Mouse (Mus musculus): Measurements from ENCODE around the gene Mob3a. TPM values are rescaled to one million over a fixed set of nuclear protein-coding genes. Genes with fewer than 3 reads are reported as not detected.

The Mob3a gene
- 43.9 and 45.3 TPM in 2 replicates for polyA plus RNA-seq (2016; fragmentation: Nextera tagmentation; extraction: Ambion mirVana)

- Histone ChIP-seq H3K27me3 (replicated peaks) (no peaks in the 10 kb centered on the region), H3K4me2 (peak within 1 kb of the TSS; percentile 96), H3K4me1 (peaks cover 77% of the 10 kb centered on the region), H3K4me3 (peak within 1 kb of the TSS; percentile 65), H3K36me3 (peaks cover 37% of the 10 kb centered on the region), H3K27ac (peak within 1 kb of the TSS; percentile 97), H3K9me3 (replicated peaks) (no peaks in the 10 kb centered on the region), H3K9ac (peak within 1 kb of the TSS; percentile 77)
- WGBS (ENCODE audit: insufficient replicate concordance): under 1% methylated on average over 59 of the region's 59 CpGs
- ATAC-seq: peak; percentile 83
Measured at GRCm38 (mm10) chr10:80701721-80702535, at the start of gene Mob3a, which contains the start of gene Izumo4. Gene Mob3a, minus strand, starts transcription at chr10:80701977. Gene Izumo4, plus strand, starts transcription at chr10:80702184.

- peak overlapping the region; percentile 72 for H3K4me2 ChIP-seq
- peak overlapping the region; percentile 35 for H3K4me3 ChIP-seq
- H3K9me3 ChIP-seq (replicated peaks): no peaks in the 10 kb centered on the region
- H3K4me1 ChIP-seq: peaks cover 38% of the 10 kb centered on the region
- no peaks in the 10 kb centered on the region for H3K36me3 ChIP-seq
- peak overlapping the region; percentile 57 for H3K9ac ChIP-seq
- no peak for ATAC-seq
- H3K27ac ChIP-seq: peak overlapping the region; percentile 66
- WGBS (ENCODE audit: insufficient replicate concordance): 2% methylated on average over 16 of the region's 16 CpGs
- H3K27me3 ChIP-seq (replicated peaks): 0 out of 2 replicates have a peak, but pooled peaks cover 6% of the 10 kb centered on the region
Measured at GRCm38 (mm10) chr10:80751188-80751832, 49.5 kb upstream of the Mob3a start.

- H3K4me1 ChIP-seq: peaks cover 39% of the 10 kb centered on the region
- H3K36me3 ChIP-seq: no peaks in the 10 kb centered on the region
- WGBS (ENCODE audit: insufficient replicate concordance): 8% methylated on average over 6 of the region's 6 CpGs
- no peak for ATAC-seq
- H3K9ac ChIP-seq: no peak overlapping the region
- H3K9me3 ChIP-seq (replicated peaks): no peaks in the 10 kb centered on the region
- no peak overlapping the region for H3K4me3 ChIP-seq
- H3K27ac ChIP-seq: no peak overlapping the region
- 0 out of 2 replicates have a peak, but pooled peaks cover 6% of the 10 kb centered on the region for H3K27me3 ChIP-seq (replicated peaks)
- no peak overlapping the region for H3K4me2 ChIP-seq
Measured at GRCm38 (mm10) chr10:80748609-80749008, 46.8 kb upstream of the Mob3a start.

DNA sequence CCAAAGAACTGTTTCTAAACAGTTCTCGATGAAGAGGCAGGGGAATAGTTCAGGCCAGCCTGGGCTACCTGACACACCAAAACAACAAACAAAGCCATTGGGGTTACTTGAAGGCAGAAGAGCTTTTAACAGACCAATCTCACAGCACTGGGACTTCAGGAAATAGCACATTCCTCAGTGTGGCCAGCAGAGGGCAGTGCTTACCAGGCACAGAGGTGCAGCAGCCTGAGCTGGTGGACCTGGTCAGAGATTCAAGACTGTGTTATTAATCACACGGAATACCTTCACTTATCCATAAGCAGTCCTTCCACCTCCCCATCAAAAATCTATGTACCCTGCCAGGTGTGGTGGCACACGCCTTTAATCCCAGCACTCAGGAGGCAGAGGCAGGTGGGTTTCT is 45.6 kb upstream of the Mob3a start:
- Histone ChIP-seq H3K9me3 (replicated peaks) (no peaks in the 10 kb centered on the region), H3K36me3 (no peaks in the 10 kb centered on the region), H3K27me3 (replicated peaks) (0 out of 2 replicates have a peak, but pooled peaks cover 6% of the 10 kb centered on the region), H3K27ac (no peak overlapping the region), H3K4me2 (no peak overlapping the region), H3K9ac (no peak overlapping the region), H3K4me1 (peaks cover 43% of the 10 kb centered on the region), H3K4me3 (no peak overlapping the region)
- 6% methylated on average over 3 of the region's 3 CpGs for WGBS (ENCODE audit: insufficient replicate concordance)
- no peak for ATAC-seq

DNA sequence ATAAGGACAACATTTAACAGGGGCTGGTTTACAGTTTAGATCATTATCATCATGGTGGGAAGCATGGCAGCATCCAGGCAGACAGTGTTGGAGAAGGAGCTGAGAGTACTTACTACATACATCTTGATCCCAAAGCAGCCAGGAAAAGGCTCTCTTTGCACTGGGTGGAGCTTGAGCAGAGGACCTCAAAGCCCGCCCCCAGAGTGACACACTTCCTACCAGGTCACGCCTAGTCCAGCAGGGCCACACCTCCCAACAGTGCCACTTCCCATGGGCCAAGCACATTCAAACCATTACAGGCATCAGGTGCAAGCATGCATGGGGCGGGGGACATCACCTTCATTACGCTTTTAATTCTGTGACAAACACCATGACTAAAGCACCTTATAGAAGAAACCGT is 42.5 kb upstream of the Mob3a start:
- peak overlapping the region; percentile 25; the same call in 1 of the 2 replicates for H3K4me2 ChIP-seq
- 0 out of 2 replicates have a peak, but pooled peaks cover 6% of the 10 kb centered on the region for H3K36me3 ChIP-seq
- H3K27me3 ChIP-seq (replicated peaks): 0 out of 2 replicates have a peak, but pooled peaks cover 1% of the 10 kb centered on the region
- H3K9me3 ChIP-seq (replicated peaks): no peaks in the 10 kb centered on the region
- H3K4me3 ChIP-seq: no peak overlapping the region
- peak overlapping the region; percentile 57 for H3K27ac ChIP-seq
- H3K4me1 ChIP-seq: peaks cover 47% of the 10 kb centered on the region
- WGBS (ENCODE audit: insufficient replicate concordance): 27% methylated on average over 5 of the region's 5 CpGs
- 0 out of 2 replicates have a peak overlapping the region, but pooled peaks have one; percentile 9 for H3K9ac ChIP-seq
- peak; percentile 70 for ATAC-seq

DNA sequence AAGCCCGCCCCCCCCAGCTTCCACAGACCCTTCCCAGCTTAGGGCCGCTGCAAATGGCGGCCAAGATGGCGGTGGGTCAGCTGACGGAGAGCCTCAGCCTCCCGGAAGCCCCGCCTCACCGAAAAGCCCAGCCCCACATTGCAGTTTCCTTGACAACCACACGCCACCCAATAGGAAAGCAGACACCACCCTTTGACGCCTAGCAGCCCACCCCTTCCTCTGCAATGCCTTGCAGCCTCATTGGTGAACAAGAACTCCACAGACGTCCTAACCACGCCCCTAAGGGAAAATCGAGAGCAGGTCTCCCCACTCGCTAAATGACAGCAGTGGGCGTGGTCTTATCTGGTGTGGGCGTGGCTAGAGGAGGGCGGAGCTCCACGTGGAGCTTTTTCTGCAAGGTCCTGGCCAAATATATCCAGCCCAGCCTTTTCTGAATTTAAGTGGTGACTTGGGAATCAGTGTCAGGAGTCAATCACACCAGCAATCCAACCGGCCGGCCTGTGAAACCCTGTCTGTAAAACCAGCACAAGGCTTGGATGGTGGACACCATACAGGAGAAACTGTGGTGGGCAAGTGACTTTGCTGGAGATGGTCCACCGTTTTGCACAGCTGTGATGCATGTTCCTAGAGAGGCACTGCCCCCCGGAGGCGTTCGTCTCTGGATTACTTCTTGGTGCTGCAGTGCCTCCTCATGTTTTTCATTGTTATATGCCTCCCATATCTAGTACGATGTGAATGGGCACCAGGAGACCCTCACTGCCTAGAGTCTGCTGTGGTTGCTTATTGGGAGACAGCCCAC is 40.6 kb upstream of the Mob3a start, which contains the start of gene Ap3d1:
Ap3d1 (minus strand) TSS at position 85 of the 799 bp plus-strand sequence.
- Histone ChIP-seq H3K4me3 (peak within 1 kb of the TSS; percentile 97), H3K4me2 (peak within 1 kb of the TSS; percentile 80), H3K27me3 (replicated peaks) (no peaks in the 10 kb centered on the region), H3K27ac (peak within 1 kb of the TSS; percentile 84), H3K9me3 (replicated peaks) (no peaks in the 10 kb centered on the region), H3K36me3 (peaks cover 7% of the 10 kb centered on the region; the same call in 1 of the 2 replicates), H3K4me1 (peaks cover 65% of the 10 kb centered on the region), H3K9ac (peak within 1 kb of the TSS; percentile 95)
- peak; percentile 97 for ATAC-seq
- WGBS (ENCODE audit: insufficient replicate concordance): 2% methylated on average over 25 of the region's 25 CpGs

- Histone ChIP-seq H3K4me2 (peak overlapping the region; percentile 80), H3K9me3 (replicated peaks) (no peaks in the 10 kb centered on the region), H3K4me1 (peaks cover 72% of the 10 kb centered on the region), H3K27ac (peak overlapping the region; percentile 84), H3K4me3 (peak overlapping the region; percentile 97), H3K9ac (peak overlapping the region; percentile 95), H3K36me3 (peaks cover 14% of the 10 kb centered on the region; the same call in 1 of the 2 replicates), H3K27me3 (replicated peaks) (no peaks in the 10 kb centered on the region)
- ATAC-seq: peak; percentile 52
- WGBS (ENCODE audit: insufficient replicate concordance): under 1% methylated on average over 46 of the region's 46 CpGs
Measured at GRCm38 (mm10) chr10:80741634-80742179, 39.9 kb upstream of the Mob3a start.

- H3K36me3 ChIP-seq: peaks cover 18% of the 10 kb centered on the region
- peak overlapping the region; percentile 97 for H3K4me3 ChIP-seq
- H3K27me3 ChIP-seq (replicated peaks): no peaks in the 10 kb centered on the region
- ATAC-seq: no peak
- WGBS (ENCODE audit: insufficient replicate concordance): 9% methylated on average over 5 of the region's 5 CpGs
- peaks cover 77% of the 10 kb centered on the region for H3K4me1 ChIP-seq
- H3K4me2 ChIP-seq: peak overlapping the region; percentile 80
- H3K9ac ChIP-seq: peak overlapping the region; percentile 95
- peak overlapping the region; percentile 84 for H3K27ac ChIP-seq
- no peaks in the 10 kb centered on the region for H3K9me3 ChIP-seq (replicated peaks)
Measured at GRCm38 (mm10) chr10:80741146-80741545, 39.4 kb upstream of the Mob3a start.

DNA sequence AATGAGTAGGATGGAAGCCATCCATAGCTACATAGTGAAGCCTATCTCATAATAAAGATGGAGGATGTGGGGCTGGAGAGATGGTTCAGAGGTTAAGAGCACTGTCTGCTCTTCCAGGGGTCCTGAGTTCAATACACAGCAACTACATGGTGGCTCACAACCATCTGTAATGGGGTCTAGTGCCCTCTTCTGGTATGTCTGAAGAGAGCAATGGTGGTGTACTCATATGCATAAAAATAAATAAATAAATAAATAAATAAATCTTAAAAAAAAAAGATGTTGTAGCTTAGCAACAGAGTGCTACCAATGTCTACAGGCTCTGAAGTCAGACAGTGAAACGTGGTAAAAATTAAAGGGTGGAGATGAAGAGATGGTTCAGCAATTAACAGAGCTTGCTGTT is 36.9 kb upstream of the Mob3a start:
- no peaks in the 10 kb centered on the region for H3K27me3 ChIP-seq (replicated peaks)
- peaks cover 64% of the 10 kb centered on the region for H3K4me1 ChIP-seq
- no peak overlapping the region for H3K9ac ChIP-seq
- no peak overlapping the region for H3K4me2 ChIP-seq
- H3K4me3 ChIP-seq: no peak overlapping the region
- peaks cover 41% of the 10 kb centered on the region for H3K36me3 ChIP-seq
- H3K27ac ChIP-seq: no peak overlapping the region
- H3K9me3 ChIP-seq (replicated peaks): no peaks in the 10 kb centered on the region
- 66% methylated on average over 1 of the region's 1 CpGs for WGBS (ENCODE audit: insufficient replicate concordance)
- ATAC-seq: no peak

DNA sequence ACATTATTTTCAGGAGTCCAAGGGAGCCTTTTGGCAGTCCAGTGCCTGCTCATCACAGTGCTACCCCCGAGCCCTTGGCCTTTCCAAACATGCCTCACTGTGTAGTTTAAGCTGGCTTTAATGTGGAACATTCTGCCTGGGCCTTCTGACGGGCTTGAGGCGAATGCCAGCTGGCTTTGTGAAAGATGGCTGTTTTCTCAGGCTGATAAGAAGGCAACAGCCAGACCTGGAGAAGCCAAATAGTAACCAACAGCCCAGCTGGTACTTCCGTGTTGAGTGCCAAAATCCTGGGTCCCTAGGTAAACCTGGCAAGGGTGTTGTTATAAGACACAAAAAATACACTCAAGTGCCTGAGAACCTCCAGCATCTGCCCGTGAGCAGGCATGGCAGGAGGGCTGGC is 35.0 kb upstream of the Mob3a start:
- H3K4me3 ChIP-seq: no peak overlapping the region
- H3K27me3 ChIP-seq (replicated peaks): no peaks in the 10 kb centered on the region
- WGBS (ENCODE audit: insufficient replicate concordance): 55% methylated on average over 5 of the region's 5 CpGs
- ATAC-seq: no peak
- no peak overlapping the region for H3K9ac ChIP-seq
- H3K9me3 ChIP-seq (replicated peaks): no peaks in the 10 kb centered on the region
- H3K4me2 ChIP-seq: no peak overlapping the region
- peak overlapping the region; percentile 38; the same call in 1 of the 2 replicates for H3K27ac ChIP-seq
- H3K4me1 ChIP-seq: peaks cover 52% of the 10 kb centered on the region
- H3K36me3 ChIP-seq: peaks cover 60% of the 10 kb centered on the region

- no peak overlapping the region for H3K27ac ChIP-seq
Measured at GRCm38 (mm10) chr10:80732611-80733101, 30.9 kb upstream of the Mob3a start.

More at GRCm38 (mm10) chr10:80732611-80733101, 30.9 kb upstream of the Mob3a start:
- Histone ChIP-seq H3K27me3 (replicated peaks) (no peaks in the 10 kb centered on the region), H3K4me3 (no peak overlapping the region), H3K4me1 (peaks cover 14% of the 10 kb centered on the region), H3K9me3 (replicated peaks) (no peaks in the 10 kb centered on the region), H3K36me3 (peaks cover 94% of the 10 kb centered on the region), H3K4me2 (no peak overlapping the region), H3K9ac (no peak overlapping the region)
- 88% methylated on average over 6 of the region's 6 CpGs for whole genome bisulfite sequencing (ENCODE audit: insufficient replicate concordance)
- ATAC-seq: no peak
